Mouse (Mus musculus) stomach, postnatal 0 days (tissue): ENCODE measurements around the gene Hnrnph1. TPM values are rescaled to one million over a fixed set of nuclear protein-coding genes. Genes with fewer than 3 reads are reported as not detected.

Source experiments
- ATAC-seq: fragments of 200-750 bp; cut with Nextera tagmentation; 2 replicates; pipeline ENCODE4 v1.8.0; 2017; ENCODE audit not compliant: low FRiP score, low TSS enrichment
- DNase-seq: peaks from one replicate; pipeline ENCODE4 v3.0.0-alpha.2; 2016; ENCODE audit warnings: low spot score
- H3K27ac ChIP-seq: fragments of 300-500 bp; sonication (generic); replicated peaks from 2 replicates; pipeline ENCODE4 v1.5.1; 2014; ENCODE audit warnings: mild to moderate bottlenecking, control low read depth
- H3K27me3 ChIP-seq: fragments of 300-500 bp; sonication (generic); 2 replicates; pipeline ENCODE4 v1.6.1; 2014; ENCODE audit warnings: low read length; ENCODE audit not compliant: control insufficient read depth, insufficient read depth
- H3K36me3 ChIP-seq: fragments of 300-500 bp; sonication (generic); 2 replicates; pipeline ENCODE4 v1.6.1; 2014; ENCODE audit warnings: low read length, mixed read lengths; ENCODE audit not compliant: control insufficient read depth, insufficient read depth
- H3K4me1 ChIP-seq: fragments of 300-500 bp; sonication (generic); replicated peaks from 2 replicates; pipeline ENCODE4 v1.6.1; 2014; ENCODE audit warnings: antibody characterized with exemption; ENCODE audit not compliant: control insufficient read depth, insufficient read depth
- H3K4me2 ChIP-seq: fragments of 300-500 bp; sonication (generic); replicated peaks from 2 replicates; pipeline ENCODE4 v1.6.1; 2014; ENCODE audit warnings: low read depth, mild to moderate bottlenecking, control low read depth, moderate library complexity
- H3K4me3 ChIP-seq: fragments of 300-500 bp; sonication (generic); 2 replicates; pipeline ENCODE4 v1.5.1; 2014; ENCODE audit warnings: low read depth, low read length, control low read depth
- H3K9ac ChIP-seq: fragments of 300-500 bp; sonication (generic); 2 replicates; pipeline ENCODE4 v1.6.1; 2014; ENCODE audit warnings: mild to moderate bottlenecking, low read length, control low read depth, mixed read lengths
- H3K9me3 ChIP-seq: fragments of 300-500 bp; sonication (generic); 2 replicates; pipeline ENCODE4 v1.6.1; 2016; ENCODE audit warnings: low read length; ENCODE audit not compliant: control insufficient read depth
- CTCF ChIP-seq: IDR thresholded peaks from 2 replicates; pipeline ENCODE4 v1.5.1; 2016; ENCODE audit warnings: antibody characterized with exemption, low read depth, mild to moderate bottlenecking, moderate library complexity
- EP300 ChIP-seq: optimal IDR thresholded peaks from 2 replicates; pipeline ENCODE3; 2016; ENCODE audit warnings: antibody characterized with exemption
- WGBS: fragments of 180-500 bp; shearing (Covaris S2); extraction: QIAGEN DNeasy Blood & Tissue Kit; methylation state at CpG from one replicate; pipeline ENCODE4 v1.1.7; 2014; 5-methylcytosine and 5-hydroxymethylcytosine counted together
- polyA plus RNA-seq: library from polyadenylated mRNA; unstranded; fragments of >200 nt; fragmentation: Nextera tagmentation; extraction: Ambion mirVana; gene quantifications from 2 replicates; pipeline ENCODE4 v1.2.1, GENCODE M21; 2015

The Hnrnph1 gene
- polyA plus RNA-seq, 1 experiment from 2014 or later, result 115 TPM

- no peak for ATAC-seq
- H3K36me3 ChIP-seq, result peaks cover 20% of the 10 kb centered on the region
- H3K27me3 ChIP-seq, result no peaks in the 10 kb centered on the region
- H3K4me2 ChIP-seq, result no peak overlapping the region
- WGBS, result 66% methylated on average over 10 of the region's 10 CpGs
- H3K9ac ChIP-seq, result no peak overlapping the region
- no peaks in the 10 kb centered on the region for H3K4me1 ChIP-seq
- H3K27ac ChIP-seq, result no peak overlapping the region
- H3K9me3 ChIP-seq, result no peaks in the 10 kb centered on the region
- no peak overlapping the region for H3K4me3 ChIP-seq
- TF ChIP-seq EP300 (no peak), CTCF (no peak)
- no peak for DNase-seq
Observed at GRCm38 (mm10) chr11:50403367-50404014, 26.7 kb downstream of the Hnrnph1 start.

- H3K4me3 ChIP-seq, result no peak overlapping the region
- no peaks in the 10 kb centered on the region for H3K27me3 ChIP-seq
- H3K27ac ChIP-seq, result no peak overlapping the region
- H3K36me3 ChIP-seq, result peaks cover 18% of the 10 kb centered on the region
- H3K4me2 ChIP-seq, result no peak overlapping the region
- no peaks in the 10 kb centered on the region for H3K9me3 ChIP-seq
- no peak overlapping the region for H3K9ac ChIP-seq
- TF ChIP-seq CTCF (no peak), EP300 (no peak)
- ATAC-seq (no peak), DNase-seq (no peak)
- WGBS, result 57% methylated on average over 6 of the region's 6 CpGs
- no peaks in the 10 kb centered on the region for H3K4me1 ChIP-seq
Observed at GRCm38 (mm10) chr11:50407235-50407634, 30.4 kb downstream of the Hnrnph1 start.

GRCm38 (mm10) chr11:50415563-50416241, 38.9 kb downstream of the Hnrnph1 start:
- TF ChIP-seq CTCF (no peak), EP300 (no peak)
- Histone ChIP-seq H3K9me3 (no peaks in the 10 kb centered on the region), H3K4me1 (no peaks in the 10 kb centered on the region), H3K4me2 (no peak overlapping the region), H3K36me3 (peaks cover 14% of the 10 kb centered on the region), H3K27ac (no peak overlapping the region), H3K4me3 (no peak overlapping the region), H3K27me3 (no peaks in the 10 kb centered on the region), H3K9ac (no peak overlapping the region)
- ATAC-seq (no peak), DNase-seq (no peak)
- 92% methylated on average over 6 of the region's 6 CpGs for WGBS

- ATAC-seq (no peak), DNase-seq (no peak)
- 69% methylated on average over 2 of the region's 2 CpGs for WGBS
- Histone ChIP-seq H3K36me3 (peaks cover 12% of the 10 kb centered on the region), H3K4me2 (no peak overlapping the region), H3K27me3 (no peaks in the 10 kb centered on the region), H3K9ac (no peak overlapping the region), H3K4me3 (no peak overlapping the region), H3K27ac (no peak overlapping the region), H3K4me1 (no peaks in the 10 kb centered on the region), H3K9me3 (no peaks in the 10 kb centered on the region)
- TF ChIP-seq EP300, result no peak
- no peak for TF ChIP-seq CTCF
Observed at GRCm38 (mm10) chr11:50417856-50418255, 41.1 kb downstream of the Hnrnph1 start.

- no peak for DNase-seq
- Histone ChIP-seq H3K9me3 (no peaks in the 10 kb centered on the region), H3K27me3 (no peaks in the 10 kb centered on the region), H3K4me1 (no peaks in the 10 kb centered on the region), H3K27ac (no peak overlapping the region), H3K4me3 (peak overlapping the region; percentile 19), H3K4me2 (peak overlapping the region; percentile 47), H3K9ac (0 out of 2 replicates have a peak overlapping the region, but pooled peaks have one; percentile 47), H3K36me3 (peaks cover 4% of the 10 kb centered on the region)
- ATAC-seq, result 0 out of 2 replicates have a peak, but pooled peaks have one; percentile 6
- TF ChIP-seq CTCF, result no peak
- no peak for TF ChIP-seq EP300
- 40% methylated on average over 5 of the region's 5 CpGs for WGBS
Observed at GRCm38 (mm10) chr11:50421461-50421860, 44.7 kb downstream of the Hnrnph1 start.
